Mouse (Mus musculus) liver, postnatal 0 days (tissue): ENCODE measurements at regions not wholly inside any gene's neighbourhood (a gene's known extent, or its start where the extent isn't known, plus 50 kb on each side); places are given as distances from the start of the nearest gene placed in this dataset.

Experiments
- ATAC-seq: fragments of 200-750 bp; cut with Nextera tagmentation; 2 replicates; pipeline ENCODE4 v1.8.0; 2017; ENCODE audit warnings: mild to moderate bottlenecking, moderate library complexity
- DNase-seq: peaks from one replicate; pipeline ENCODE4 v3.0.0-alpha.2; 2016
- H3K27ac ChIP-seq: fragments of 300-500 bp; sonication (generic); 2 replicates; pipeline ENCODE4 v1.5.1; 2014; ENCODE audit warnings: antibody characterized with exemption, moderate library complexity, mild to moderate bottlenecking, low read depth
- H3K27me3 ChIP-seq: fragments of 300-500 bp; sonication (generic); 2 replicates; pipeline ENCODE4 v1.6.1; 2014; ENCODE audit warnings: low read length, control low read depth, mixed read lengths; ENCODE audit not compliant: insufficient read depth
- H3K36me3 ChIP-seq: fragments of 300-500 bp; sonication (generic); replicated peaks from 2 replicates; pipeline ENCODE4 v1.6.1; 2014; ENCODE audit warnings: mild to moderate bottlenecking, control low read depth, low read length, moderate library complexity, mixed read lengths; ENCODE audit not compliant: insufficient read depth
- H3K4me1 ChIP-seq: fragments of 300-500 bp; sonication (generic); 2 replicates; pipeline ENCODE4 v1.6.1; 2014; ENCODE audit warnings: antibody characterized with exemption, mild to moderate bottlenecking, control low read depth; ENCODE audit not compliant: insufficient read depth
- H3K4me2 ChIP-seq: fragments of 300-500 bp; sonication (generic); 2 replicates; pipeline ENCODE4 v1.6.1; 2014; ENCODE audit warnings: low read depth, mild to moderate bottlenecking, low read length, moderate library complexity, mixed read lengths
- H3K4me3 ChIP-seq: fragments of 300-500 bp; sonication (generic); 2 replicates; pipeline ENCODE4 v1.5.1; 2014; ENCODE audit warnings: low read depth, low read length
- H3K9ac ChIP-seq: fragments of 300-500 bp; sonication (generic); replicated peaks from 2 replicates; pipeline ENCODE4 v1.6.1; 2014; ENCODE audit warnings: mild to moderate bottlenecking, moderate library complexity
- H3K9me3 ChIP-seq: fragments of 300-500 bp; sonication (generic); 2 replicates; pipeline ENCODE4 v1.6.1; 2016; ENCODE audit warnings: mild to moderate bottlenecking, control low read depth, low read length, mixed read lengths
- CTCF ChIP-seq: sonication (generic); IDR thresholded peaks from 2 replicates; pipeline ENCODE4 v1.5.1; 2016; ENCODE audit warnings: antibody characterized with exemption, low read depth
- EP300 ChIP-seq: IDR thresholded peaks from 2 replicates; pipeline ENCODE4 v1.6.1; 2016; ENCODE audit warnings: antibody characterized with exemption, low read depth, mild to moderate bottlenecking
- WGBS: fragments of 180-500 bp; shearing (Covaris S2); extraction: QIAGEN DNeasy Blood & Tissue Kit; methylation state at CpG from one replicate; pipeline ENCODE4 v1.1.7; 2014; ENCODE audit not compliant: insufficient replicate concordance; 5-methylcytosine and 5-hydroxymethylcytosine counted together

GRCm38 (mm10) chr3:17661987-17662386, 286.2 kb upstream of the Cypt12 start:
- H3K4me1 ChIP-seq, result no peaks in the 10 kb centered on the region
- H3K4me2 ChIP-seq, result no peak overlapping the region
- ATAC-seq, result no peak
- H3K4me3 ChIP-seq, result no peak overlapping the region
- WGBS, result 72% methylated on average over 1 of the region's 1 CpGs
- no peaks in the 10 kb centered on the region for H3K9me3 ChIP-seq
- H3K36me3 ChIP-seq, result no peaks in the 10 kb centered on the region
- no peak for DNase-seq
- no peaks in the 10 kb centered on the region for H3K27me3 ChIP-seq
- H3K9ac ChIP-seq, result no peak overlapping the region
- no peak overlapping the region for H3K27ac ChIP-seq
- no peak for TF ChIP-seq EP300
- no peak for TF ChIP-seq CTCF

- DNase-seq, result no peak
- H3K9ac ChIP-seq, result no peak overlapping the region
- H3K36me3 ChIP-seq, result no peaks in the 10 kb centered on the region
- no peak overlapping the region for H3K4me3 ChIP-seq
- WGBS, result 72% methylated on average over 1 of the region's 1 CpGs
- TF ChIP-seq CTCF, result no peak
- TF ChIP-seq EP300, result no peak
- no peaks in the 10 kb centered on the region for H3K4me1 ChIP-seq
- no peaks in the 10 kb centered on the region for H3K9me3 ChIP-seq
- no peak overlapping the region for H3K27ac ChIP-seq
- no peak overlapping the region for H3K4me2 ChIP-seq
- no peak for ATAC-seq
- no peaks in the 10 kb centered on the region for H3K27me3 ChIP-seq
Observed at GRCm38 (mm10) chr3:17667016-17667415, 281.2 kb upstream of the Cypt12 start.

- H3K27me3 ChIP-seq, result no peaks in the 10 kb centered on the region
- H3K4me2 ChIP-seq, result no peak overlapping the region
- 69% methylated on average over 2 of the region's 2 CpGs for WGBS
- H3K4me3 ChIP-seq, result no peak overlapping the region
- no peaks in the 10 kb centered on the region for H3K36me3 ChIP-seq
- TF ChIP-seq CTCF, result no peak
- TF ChIP-seq EP300, result no peak
- no peak overlapping the region for H3K9ac ChIP-seq
- H3K27ac ChIP-seq, result no peak overlapping the region
- H3K9me3 ChIP-seq, result no peaks in the 10 kb centered on the region
- no peak for DNase-seq
- no peak for ATAC-seq
- H3K4me1 ChIP-seq, result no peaks in the 10 kb centered on the region
Observed at GRCm38 (mm10) chr3:17668839-17669238, 279.4 kb upstream of the Cypt12 start.
